Mouse (Mus musculus): Measurements from ENCODE around the gene Ift52. TPM values are rescaled to one million over a fixed set of nuclear protein-coding genes. Genes with fewer than 3 reads are reported as not detected.

Gene Ift52
- polyA plus RNA-seq, 1 experiment: 21.1 TPM

DNA sequence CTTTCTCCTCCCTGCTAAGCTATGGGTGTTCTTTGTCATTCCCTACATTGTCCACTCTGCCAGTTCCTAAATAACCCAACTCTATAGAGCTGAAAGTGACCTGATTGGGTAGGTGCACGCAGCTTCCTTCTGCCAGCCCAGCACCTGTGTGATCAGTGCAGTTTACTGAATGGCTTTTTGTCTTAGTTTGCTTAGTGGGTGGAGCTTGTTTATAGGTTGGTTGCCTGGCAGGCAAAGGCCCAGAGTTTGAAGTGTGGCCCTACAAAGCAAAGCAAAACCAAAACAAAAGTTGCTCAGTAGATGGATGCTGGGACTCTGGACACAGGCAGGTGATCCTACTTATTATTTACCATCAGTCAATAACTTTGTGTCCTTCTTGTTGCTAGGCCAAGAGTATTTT is 34.5 kb downstream of the Ift52 start:
- Histone ChIP-seq H3K79me2 (ENCODE audit: control insufficient read depth, insufficient read depth) (no peaks in the 10 kb centered on the region), H3K4me3 (no peak overlapping the region), H3K4me2 (ENCODE audit: low read depth) (no peak overlapping the region), H3K36me3 (ENCODE audit: control insufficient read depth, insufficient read depth) (peaks cover 2% of the 10 kb centered on the region), H3K27me3 (ENCODE audit: control insufficient read depth, insufficient read depth, insufficient read length) (no peaks in the 10 kb centered on the region), H3ac (ENCODE audit: control insufficient read depth, insufficient read length) (no peak overlapping the region)
- no peak for TF ChIP-seq REST (IDR thresholded peaks at IDR 0.05; ENCODE audit: insufficient read depth, insufficient read length)
- no peak for TF ChIP-seq MAX (IDR thresholded peaks at IDR 0.05; ENCODE audit: low read depth)
- TF ChIP-seq MYOG (IDR thresholded peaks at IDR 0.05; ENCODE audit: control insufficient read depth in 1 of 3, insufficient read depth in 1 of 3, insufficient read length in 2 of 3, low read depth in 2 of 3): no peak
- TF ChIP-seq POLR2AphosphoS2 (IDR thresholded peaks at IDR 0.05; ENCODE audit: insufficient read length, low read depth): no peak

GRCm38 (mm10) chr2:163052101-163052500 is 34.9 kb downstream of the Ift52 start:
- Histone ChIP-seq H3K4me3 (no peak overlapping the region), H3K4me2 (ENCODE audit: low read depth) (no peak overlapping the region), H3K27me3 (ENCODE audit: control insufficient read depth, insufficient read depth, insufficient read length) (no peaks in the 10 kb centered on the region), H3ac (ENCODE audit: control insufficient read depth, insufficient read length) (no peak overlapping the region), H3K36me3 (ENCODE audit: control insufficient read depth, insufficient read depth) (no peaks in the 10 kb centered on the region), H3K79me2 (ENCODE audit: control insufficient read depth, insufficient read depth) (no peaks in the 10 kb centered on the region)
- TF ChIP-seq USF1 (IDR thresholded peaks at IDR 0.05; ENCODE audit: low read depth) (no peak), TCF12 (IDR thresholded peaks at IDR 0.05; ENCODE audit: insufficient read depth, poor library complexity, severe bottlenecking) (no peak), POLR2A (IDR thresholded peaks at IDR 0.05; ENCODE audit: insufficient read length, low read depth) (no peak), SRF (IDR thresholded peaks at IDR 0.05; ENCODE audit: control insufficient read depth, insufficient read length, low read depth) (no peak), POLR2AphosphoS2 (IDR thresholded peaks at IDR 0.05; ENCODE audit: insufficient read length, low read depth) (no peak), MAX (IDR thresholded peaks at IDR 0.05; ENCODE audit: low read depth) (no peak)

DNA sequence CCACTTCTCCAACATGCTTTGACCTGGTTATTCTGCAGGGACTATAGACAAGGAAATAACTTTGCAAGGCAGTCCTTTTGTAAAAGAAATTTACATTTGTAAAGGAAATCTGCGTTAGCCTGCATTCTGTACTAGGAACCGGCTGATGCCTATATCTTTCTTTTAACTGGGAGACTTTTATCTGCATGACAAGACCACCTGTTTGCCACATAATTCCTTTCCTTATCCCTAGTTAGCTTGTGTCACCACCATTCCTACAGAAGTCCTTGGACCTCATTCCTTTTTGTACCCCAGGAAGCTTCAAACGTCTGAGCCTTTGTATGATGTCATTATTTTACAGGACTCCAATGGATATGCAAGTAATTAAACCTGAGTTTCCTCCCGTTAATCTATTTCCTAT is 35.7 kb downstream of the Ift52 start:
- TF ChIP-seq TCF3 (IDR thresholded peaks at IDR 0.05; ENCODE audit: insufficient read length, low read depth) (no peak), CEBPB (IDR thresholded peaks at IDR 0.05; ENCODE audit: insufficient read depth, poor library complexity, severe bottlenecking) (no peak), POLR2A (IDR thresholded peaks at IDR 0.05; ENCODE audit: insufficient read length, low read depth) (no peak), MAX (IDR thresholded peaks at IDR 0.05; ENCODE audit: low read depth) (no peak), TCF12 (IDR thresholded peaks at IDR 0.05; ENCODE audit: insufficient read depth, poor library complexity, severe bottlenecking) (no peak), MYOD1 (IDR thresholded peaks at IDR 0.05; ENCODE audit: control insufficient read depth in 1 of 3, insufficient read length in 2 of 3, low read depth in 2 of 3) (no peak), E2F4 (IDR thresholded peaks at IDR 0.05; ENCODE audit: insufficient read depth) (no peak), SRF (IDR thresholded peaks at IDR 0.05; ENCODE audit: control insufficient read depth, insufficient read length, low read depth) (no peak), REST (IDR thresholded peaks at IDR 0.05; ENCODE audit: insufficient read depth, insufficient read length) (no peak), MYOG (IDR thresholded peaks at IDR 0.05; ENCODE audit: control insufficient read depth in 1 of 3, insufficient read depth in 1 of 3, insufficient read length in 2 of 3, low read depth in 2 of 3) (no peak)
- Histone ChIP-seq H3K4me2 (ENCODE audit: low read depth) (no peak overlapping the region), H3K27me3 (ENCODE audit: control insufficient read depth, insufficient read depth, insufficient read length) (no peaks in the 10 kb centered on the region), H3ac (ENCODE audit: control insufficient read depth, insufficient read length) (no peak overlapping the region), H3K79me2 (ENCODE audit: control insufficient read depth, insufficient read depth) (no peaks in the 10 kb centered on the region), H3K36me3 (ENCODE audit: control insufficient read depth, insufficient read depth) (no peaks in the 10 kb centered on the region), H3K4me3 (no peak overlapping the region)

- H3K36me3 ChIP-seq (ENCODE audit: control insufficient read depth, insufficient read depth): no peaks in the 10 kb centered on the region
- H3K27me3 ChIP-seq (ENCODE audit: control insufficient read depth, insufficient read depth, insufficient read length): no peaks in the 10 kb centered on the region
- H3K79me2 ChIP-seq (ENCODE audit: control insufficient read depth, insufficient read depth): no peaks in the 10 kb centered on the region
- peak in 1 of 3 experiments; percentile 32 for TF ChIP-seq MYOD1 (IDR thresholded peaks at IDR 0.05; ENCODE audit: control insufficient read depth in 1 of 3, insufficient read length in 2 of 3, low read depth in 2 of 3)
- TF ChIP-seq TCF3 (IDR thresholded peaks at IDR 0.05; ENCODE audit: insufficient read length, low read depth): no peak
- no peak for TF ChIP-seq USF1 (IDR thresholded peaks at IDR 0.05; ENCODE audit: low read depth)
- peak; percentile 98 for TF ChIP-seq E2F4 (IDR thresholded peaks at IDR 0.05; ENCODE audit: insufficient read depth)
- peak; percentile 44 for TF ChIP-seq SRF (IDR thresholded peaks at IDR 0.05; ENCODE audit: control insufficient read depth, insufficient read length, low read depth)
- peak; percentile 63 for TF ChIP-seq POLR2A (IDR thresholded peaks at IDR 0.05; ENCODE audit: insufficient read length, low read depth)
- TF ChIP-seq POLR2AphosphoS2 (IDR thresholded peaks at IDR 0.05; ENCODE audit: insufficient read length, low read depth): peak; percentile 71
- peak within 1 kb of the TSS; percentile 6 for H3ac ChIP-seq (ENCODE audit: control insufficient read depth, insufficient read length)
- H3K4me2 ChIP-seq (ENCODE audit: low read depth): peak within 1 kb of the TSS; percentile 85
- peak within 1 kb of the TSS; percentile 51 for H3K4me3 ChIP-seq
These were observed 37.2 kb downstream of the Ift52 start, which contains the start of gene Mybl2 for GRCm38 (mm10) chr2:163054335-163054840. Gene Mybl2, plus strand, starts transcription at chr2:163054687.

- Histone ChIP-seq H3ac (ENCODE audit: control insufficient read depth, insufficient read length) (peak overlapping the region; percentile 6), H3K79me2 (ENCODE audit: control insufficient read depth, insufficient read depth) (no peaks in the 10 kb centered on the region), H3K36me3 (ENCODE audit: control insufficient read depth, insufficient read depth) (no peaks in the 10 kb centered on the region), H3K4me2 (ENCODE audit: low read depth) (peak overlapping the region; percentile 85), H3K27me3 (ENCODE audit: control insufficient read depth, insufficient read depth, insufficient read length) (no peaks in the 10 kb centered on the region), H3K4me3 (peak overlapping the region; percentile 51)
- TF ChIP-seq MYOD1 (IDR thresholded peaks at IDR 0.05; ENCODE audit: control insufficient read depth in 1 of 3, insufficient read length in 2 of 3, low read depth in 2 of 3) (no peak), POLR2A (IDR thresholded peaks at IDR 0.05; ENCODE audit: insufficient read length, low read depth) (no peak), SRF (IDR thresholded peaks at IDR 0.05; ENCODE audit: control insufficient read depth, insufficient read length, low read depth) (no peak), CEBPB (IDR thresholded peaks at IDR 0.05; ENCODE audit: insufficient read depth, poor library complexity, severe bottlenecking) (no peak), TCF12 (IDR thresholded peaks at IDR 0.05; ENCODE audit: insufficient read depth, poor library complexity, severe bottlenecking) (no peak), E2F4 (IDR thresholded peaks at IDR 0.05; ENCODE audit: insufficient read depth) (no peak), MYOG (IDR thresholded peaks at IDR 0.05; ENCODE audit: control insufficient read depth in 1 of 3, insufficient read depth in 1 of 3, insufficient read length in 2 of 3, low read depth in 2 of 3) (no peak), MAX (IDR thresholded peaks at IDR 0.05; ENCODE audit: low read depth) (no peak), REST (IDR thresholded peaks at IDR 0.05; ENCODE audit: insufficient read depth, insufficient read length) (no peak), USF1 (IDR thresholded peaks at IDR 0.05; ENCODE audit: low read depth) (no peak), TCF3 (IDR thresholded peaks at IDR 0.05; ENCODE audit: insufficient read length, low read depth) (no peak), POLR2AphosphoS2 (IDR thresholded peaks at IDR 0.05; ENCODE audit: insufficient read length, low read depth) (no peak)
These were observed 37.8 kb downstream of the Ift52 start for GRCm38 (mm10) chr2:163054891-163055494.
